Mouse (Mus musculus) forebrain, embryonic 14.5 days (tissue): ENCODE results near the gene Prep. TPM values are rescaled to one million over a fixed set of nuclear protein-coding genes. Genes with fewer than 3 reads are reported as not detected.
"Not testable (repeated sequence)": the region's sequence is repeated elsewhere in the genome, so short reads cannot be mapped to it uniquely, and the experiment has no call there.

ENCODE experiments used
- ATAC-seq: fragments of 200-750 bp; cut with Nextera tagmentation; 2 replicates; pipeline ENCODE4 v1.8.0; 2017; ENCODE audit warnings: mild to moderate bottlenecking, moderate library complexity
- DNase-seq: peaks from one replicate; pipeline ENCODE4 v3.0.0-alpha.2; 2015; ENCODE audit warnings: low spot score
- H3K27ac ChIP-seq: fragments of 300-500 bp; sonication (generic); 2 replicates; pipeline ENCODE4 v1.5.1; 2014; ENCODE audit warnings: low read depth, mild to moderate bottlenecking, control low read depth, low read length, moderate library complexity
- H3K27me3 ChIP-seq: fragments of 300-500 bp; sonication (generic); replicated peaks from 2 replicates; pipeline ENCODE4 v1.6.1; 2014; ENCODE audit warnings: low read length, control low read depth, mixed read lengths; ENCODE audit not compliant: control insufficient read depth, insufficient read depth
- H3K36me3 ChIP-seq: fragments of 300-500 bp; sonication (generic); 2 replicates; pipeline ENCODE4 v1.6.1; 2014; ENCODE audit warnings: low read length, control low read depth; ENCODE audit not compliant: control insufficient read depth, insufficient read depth
- H3K4me1 ChIP-seq: fragments of 300-500 bp; sonication (generic); 2 replicates; pipeline ENCODE4 v1.6.1; 2014; ENCODE audit warnings: antibody characterized with exemption, low read length, control low read depth; ENCODE audit not compliant: control insufficient read depth, insufficient read depth
- H3K4me2 ChIP-seq: fragments of 300-500 bp; sonication (generic); 2 replicates; pipeline ENCODE4 v1.6.1; 2014; ENCODE audit warnings: mild to moderate bottlenecking, control low read depth, low read length
- H3K4me3 ChIP-seq: fragments of 300-500 bp; sonication (generic); 2 replicates; pipeline ENCODE4 v1.5.1; 2014; ENCODE audit warnings: low read depth, low read length, control low read depth
- H3K9ac ChIP-seq: fragments of 300-500 bp; sonication (generic); 2 replicates; pipeline ENCODE4 v1.6.1; 2014; ENCODE audit warnings: mild to moderate bottlenecking, low read length, control low read depth, moderate library complexity
- H3K9me3 ChIP-seq: fragments of 300-500 bp; sonication (generic); replicated peaks from 2 replicates; pipeline ENCODE4 v1.6.1; 2016; ENCODE audit warnings: low read length, control low read depth, mixed read lengths; ENCODE audit not compliant: control insufficient read depth
- WGBS: fragments of 180-500 bp; shearing (Covaris S2); extraction: QIAGEN DNeasy Blood & Tissue Kit; methylation state at CpG from one replicate; pipeline ENCODE4 v1.1.7; 2014; 5-methylcytosine and 5-hydroxymethylcytosine counted together
- polyA plus RNA-seq: library from polyadenylated mRNA; unstranded; fragments of >200 nt; fragmentation: Nextera tagmentation; extraction: Ambion mirVana; gene quantifications from 2 replicates; pipeline ENCODE4 v1.2.1, GENCODE M21; 2014

Gene Prep
- polyA plus RNA-seq, 1 experiment from 2014 or later = 14.2 TPM

DNA sequence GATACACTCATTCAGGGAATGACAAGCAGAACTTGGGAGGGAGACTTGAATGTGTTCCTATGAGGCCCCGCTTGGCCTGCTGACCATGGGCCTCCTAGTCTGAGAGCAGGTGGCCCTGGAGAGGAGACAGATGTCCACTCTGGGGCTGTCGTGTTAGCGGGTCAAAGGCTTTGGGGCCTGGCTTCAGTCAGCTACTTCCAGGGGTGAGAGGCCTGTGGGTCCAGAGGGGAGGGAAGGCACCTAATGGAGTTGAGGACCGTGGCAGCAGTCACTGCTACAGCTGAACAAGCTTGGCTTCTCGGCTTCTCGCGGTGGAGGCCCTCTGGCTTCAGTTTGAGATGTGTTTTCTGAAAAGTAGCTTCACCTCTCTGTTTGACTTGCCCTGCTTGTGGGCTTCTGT lies 17.0 kb downstream of the Prep start:
- not testable (repeated sequence) for H3K9ac ChIP-seq, H3K4me3 ChIP-seq, H3K27me3 ChIP-seq, H3K9me3 ChIP-seq, DNase-seq, H3K27ac ChIP-seq, H3K36me3 ChIP-seq, H3K4me2 ChIP-seq, H3K4me1 ChIP-seq, ATAC-seq
- WGBS = 41% methylated on average over 7 of the region's 7 CpGs

DNA sequence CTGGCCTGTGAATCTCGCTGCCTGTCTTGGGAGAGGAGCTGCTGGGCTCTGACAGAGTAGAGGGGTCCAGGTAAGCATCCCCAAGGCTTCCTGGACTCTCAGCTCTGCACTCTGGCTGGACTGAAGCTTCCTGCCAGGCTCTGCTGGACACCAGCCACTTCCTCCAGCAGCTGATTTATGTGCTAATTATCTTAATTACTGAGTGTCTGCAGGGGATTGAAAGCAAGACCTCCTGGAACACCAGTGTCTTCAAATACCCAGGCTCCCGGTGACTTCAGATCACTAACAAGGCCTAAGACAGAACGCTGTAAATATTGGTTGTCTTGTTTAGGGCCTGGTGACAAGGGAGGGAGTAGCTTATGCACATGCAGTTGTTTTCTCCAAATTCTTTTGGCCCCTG lies 17.5 kb downstream of the Prep start:
- ATAC-seq (no peak), DNase-seq (peak; percentile 35)
- Histone ChIP-seq H3K4me2 (no peak overlapping the region), H3K27me3 (no peaks in the 10 kb centered on the region), H3K27ac (no peak overlapping the region), H3K4me3 (no peak overlapping the region), H3K4me1 (no peaks in the 10 kb centered on the region), H3K9ac (no peak overlapping the region), H3K9me3 (no peaks in the 10 kb centered on the region), H3K36me3 (peaks cover 4% of the 10 kb centered on the region; the same call in 1 of the 2 replicates)
- 22% methylated on average over 3 of the region's 3 CpGs for WGBS

DNA sequence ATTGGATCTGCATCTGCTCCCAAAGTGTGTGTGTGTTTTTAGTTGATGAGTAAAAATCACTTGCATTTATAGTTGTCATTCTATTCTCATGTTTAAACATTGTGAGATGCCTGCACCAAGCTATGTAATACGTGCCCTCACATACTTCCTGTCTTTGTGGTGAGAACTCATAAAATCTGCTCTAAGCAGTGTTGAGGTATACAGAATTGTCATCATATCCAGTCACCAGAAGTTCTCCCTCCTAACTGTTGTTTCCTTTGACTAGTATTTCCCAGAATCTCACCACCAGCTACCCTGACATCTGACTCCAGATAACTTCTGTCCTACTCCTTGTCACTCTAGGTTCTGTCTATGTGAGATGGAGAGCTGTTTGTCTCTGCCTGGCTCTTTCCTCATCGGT lies 18.3 kb downstream of the Prep start:
- Histone ChIP-seq H3K9ac (no peak overlapping the region), H3K27me3 (no peaks in the 10 kb centered on the region), H3K4me2 (no peak overlapping the region), H3K4me1 (no peaks in the 10 kb centered on the region), H3K4me3 (no peak overlapping the region), H3K9me3 (no peaks in the 10 kb centered on the region), H3K27ac (no peak overlapping the region), H3K36me3 (peaks cover 3% of the 10 kb centered on the region; the same call in 1 of the 2 replicates)
- no peak for ATAC-seq
- no peak for DNase-seq
- WGBS = 96% methylated on average over 2 of the region's 2 CpGs

DNA sequence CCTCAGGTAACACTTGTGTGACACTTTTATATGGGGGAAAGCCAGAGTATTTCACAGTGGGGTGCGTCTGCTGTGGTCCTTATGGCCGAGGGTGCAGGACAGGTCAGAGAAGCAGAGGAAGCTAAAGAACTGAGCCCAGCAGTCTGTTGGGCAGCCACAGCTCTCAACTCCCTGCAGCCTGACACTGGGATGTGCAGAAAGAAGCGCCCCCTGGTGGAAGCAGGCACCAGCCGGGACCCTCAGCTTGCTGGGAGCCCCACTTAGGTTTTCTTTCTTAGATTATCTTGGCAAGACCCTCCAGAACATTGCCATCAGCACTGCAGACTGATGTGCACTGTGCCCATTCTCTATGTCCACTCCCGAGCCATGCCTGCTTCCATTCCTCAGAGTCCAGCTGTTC lies 19.6 kb downstream of the Prep start:
- Histone ChIP-seq H3K4me3 (no peak overlapping the region), H3K9me3 (no peaks in the 10 kb centered on the region), H3K4me2 (no peak overlapping the region), H3K9ac (no peak overlapping the region), H3K27me3 (no peaks in the 10 kb centered on the region), H3K4me1 (no peaks in the 10 kb centered on the region), H3K27ac (no peak overlapping the region), H3K36me3 (no peaks in the 10 kb centered on the region)
- DNase-seq (peak; percentile 22), ATAC-seq (no peak)
- 58% methylated on average over 5 of the region's 5 CpGs for WGBS

DNA sequence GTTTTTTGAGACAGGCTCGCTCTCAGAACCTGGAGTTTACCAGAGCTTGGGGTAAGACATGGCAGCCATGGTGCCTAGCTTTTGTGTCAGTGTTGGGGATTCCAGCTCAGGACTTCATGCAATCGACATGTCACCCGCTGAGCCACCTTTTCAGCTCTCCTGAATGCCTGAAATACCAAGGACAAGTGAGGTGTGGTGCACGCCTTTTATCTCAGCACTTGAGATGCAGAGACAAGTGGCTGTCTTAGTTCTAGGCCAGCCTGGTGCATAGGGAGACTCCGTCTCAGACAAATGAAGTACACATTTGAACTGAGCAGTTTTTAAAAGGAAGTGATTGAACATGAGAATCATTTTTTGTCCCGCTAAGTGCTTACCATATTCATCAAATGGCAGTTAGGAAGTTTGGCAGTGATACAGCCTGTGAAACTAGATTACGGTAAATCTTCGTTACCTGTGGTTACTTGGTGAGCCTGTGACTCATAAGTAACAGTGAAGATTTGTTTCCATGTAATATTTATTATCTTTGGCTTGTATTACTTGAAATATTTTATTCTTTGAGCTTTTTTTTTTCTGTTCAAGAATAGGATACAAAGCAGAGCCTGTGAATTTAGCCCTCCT lies 24.6 kb downstream of the Prep start:
- Histone ChIP-seq H3K9me3 (no peaks in the 10 kb centered on the region), H3K36me3 (peaks cover 18% of the 10 kb centered on the region), H3K4me1 (no peaks in the 10 kb centered on the region), H3K4me2 (no peak overlapping the region), H3K27ac (no peak overlapping the region), H3K4me3 (no peak overlapping the region), H3K27me3 (no peaks in the 10 kb centered on the region), H3K9ac (no peak overlapping the region)
- ATAC-seq (no peak), DNase-seq (no peak)
- 51% methylated on average over 8 of the region's 8 CpGs for WGBS

DNA sequence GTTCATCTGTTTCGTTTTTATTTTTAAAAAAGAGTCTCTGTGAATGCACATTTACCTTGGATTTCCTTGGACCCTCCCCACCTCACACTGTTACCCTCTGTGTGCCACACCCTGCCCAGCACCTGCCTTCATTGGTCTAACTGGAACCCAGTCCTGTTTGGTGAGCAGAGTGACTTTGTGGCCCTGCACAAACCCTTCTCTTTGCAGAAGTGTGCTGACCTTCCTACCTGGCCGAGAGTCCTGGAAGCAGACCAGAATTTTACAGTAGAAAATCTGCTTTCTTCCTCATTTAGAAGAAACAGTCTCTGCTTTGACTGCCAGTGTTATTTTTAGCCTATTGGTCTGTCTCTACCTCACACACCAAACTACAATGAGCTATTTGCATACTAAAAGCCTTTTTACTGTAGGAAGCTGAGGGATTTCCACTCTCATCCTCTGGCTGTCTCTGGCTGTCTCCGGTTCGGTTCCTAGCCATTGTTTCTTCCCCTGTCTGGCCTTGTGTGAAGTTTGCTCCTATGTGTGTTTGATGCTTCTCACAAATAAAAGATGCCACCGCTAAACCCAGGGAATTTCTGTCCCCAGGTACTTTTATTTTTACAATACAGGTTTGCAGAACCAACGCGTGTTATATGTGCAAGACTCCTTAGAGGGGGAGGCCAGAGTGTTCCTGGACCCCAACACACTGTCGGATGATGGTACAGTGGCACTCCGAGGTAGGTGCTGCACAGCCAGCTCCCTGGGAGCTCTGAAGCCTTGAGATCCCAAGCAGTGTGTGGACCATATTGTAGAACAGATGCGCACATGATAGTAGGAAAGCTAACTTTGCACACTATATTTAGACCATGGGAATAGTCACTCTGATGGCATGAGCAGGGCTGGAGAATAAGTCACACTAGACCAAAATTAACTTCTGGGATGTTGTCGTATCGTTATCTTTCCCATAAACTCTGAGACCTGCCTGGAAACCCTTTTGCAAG lies 25.4 kb downstream of the Prep start:
- WGBS = 71% methylated on average over 12 of the region's 12 CpGs
- Histone ChIP-seq H3K4me1 (no peaks in the 10 kb centered on the region), H3K27me3 (no peaks in the 10 kb centered on the region), H3K36me3 (peaks cover 21% of the 10 kb centered on the region), H3K4me3 (no peak overlapping the region), H3K27ac (no peak overlapping the region), H3K9me3 (no peaks in the 10 kb centered on the region), H3K4me2 (no peak overlapping the region), H3K9ac (no peak overlapping the region)
- no peak for DNase-seq
- no peak for ATAC-seq

DNA sequence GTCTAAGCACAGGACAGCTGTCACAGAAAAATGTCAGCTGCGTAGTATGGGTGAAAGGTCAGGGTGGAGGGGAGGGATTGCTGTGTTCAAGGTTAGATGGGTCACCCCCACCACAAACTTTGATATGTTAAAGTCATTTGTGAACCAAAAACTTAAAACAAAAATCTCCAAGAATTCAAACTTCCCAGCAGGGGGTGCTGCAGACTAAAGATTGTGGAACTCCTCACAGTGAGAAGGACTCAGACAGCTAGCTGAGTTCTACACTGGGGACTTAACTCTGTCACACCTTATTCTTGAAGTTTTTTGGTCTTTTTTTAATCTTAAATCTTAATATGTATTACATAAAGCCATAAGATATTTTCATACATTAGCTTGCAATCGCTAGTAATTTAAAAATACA lies 31.7 kb downstream of the Prep start:
- Histone ChIP-seq H3K27ac (no peak overlapping the region), H3K4me2 (no peak overlapping the region), H3K36me3 (peaks cover 24% of the 10 kb centered on the region), H3K9me3 (no peaks in the 10 kb centered on the region), H3K4me1 (peaks cover 1% of the 10 kb centered on the region; the same call in 1 of the 2 replicates), H3K9ac (no peak overlapping the region), H3K4me3 (no peak overlapping the region), H3K27me3 (no peaks in the 10 kb centered on the region)
- 98% methylated on average over 2 of the region's 2 CpGs for WGBS
- DNase-seq = peak; percentile 71
- ATAC-seq = no peak

DNA sequence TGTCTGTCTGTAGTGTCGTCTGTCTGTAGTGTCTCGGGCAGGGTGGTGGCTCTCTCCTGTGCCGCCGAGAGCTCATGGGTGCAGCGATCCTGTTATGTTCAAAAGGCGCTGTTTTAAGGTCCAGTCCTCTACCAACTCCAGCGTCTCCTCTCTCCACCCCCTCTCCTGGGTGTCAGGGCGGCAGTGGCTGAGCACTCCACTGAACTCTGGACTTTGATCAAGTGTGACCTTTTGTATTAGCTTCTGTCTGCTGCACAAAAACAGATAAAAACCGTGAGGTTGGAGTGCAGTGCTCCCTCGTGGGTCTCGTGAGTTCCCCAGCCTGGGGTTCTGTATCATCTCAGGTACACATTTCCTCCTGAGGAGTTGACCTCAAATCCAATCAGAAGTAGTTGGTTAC lies 33.5 kb downstream of the Prep start:
- Histone ChIP-seq H3K36me3 (peaks cover 20% of the 10 kb centered on the region), H3K27ac (no peak overlapping the region), H3K4me3 (no peak overlapping the region), H3K9me3 (no peaks in the 10 kb centered on the region), H3K27me3 (no peaks in the 10 kb centered on the region), H3K4me1 (peaks cover 8% of the 10 kb centered on the region), H3K9ac (no peak overlapping the region), H3K4me2 (no peak overlapping the region)
- no peak for ATAC-seq
- DNase-seq = no peak
- WGBS = 90% methylated on average over 11 of the region's 11 CpGs

DNA sequence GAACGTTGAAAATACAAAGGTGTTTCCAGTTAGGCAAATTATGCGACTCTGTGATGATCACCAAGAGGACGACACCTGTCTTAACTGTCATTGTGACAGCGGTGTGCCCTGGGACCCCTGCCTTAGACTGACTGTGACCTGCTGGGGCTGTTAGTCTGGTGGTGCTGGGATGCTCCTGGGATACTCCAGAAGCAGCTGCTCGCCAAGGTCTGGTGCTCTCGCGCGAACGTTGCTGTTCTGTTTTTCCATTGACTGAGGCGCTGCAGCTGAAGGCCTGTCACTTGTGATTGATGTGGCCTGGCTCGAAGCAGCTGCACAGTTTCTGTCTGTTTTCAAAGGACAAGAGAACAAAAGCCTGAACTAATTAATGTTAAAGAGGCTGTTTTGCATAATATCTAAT lies 36.2 kb downstream of the Prep start:
- no peak overlapping the region for H3K4me2 ChIP-seq
- H3K27ac ChIP-seq = no peak overlapping the region; the same call in 1 of the 2 replicates
- DNase-seq (peak; percentile 64), ATAC-seq (peak; percentile 62)
- H3K9ac ChIP-seq = no peak overlapping the region
- no peaks in the 10 kb centered on the region for H3K27me3 ChIP-seq
- H3K4me3 ChIP-seq = no peak overlapping the region
- WGBS = 50% methylated on average over 11 of the region's 11 CpGs
- H3K4me1 ChIP-seq = peaks cover 8% of the 10 kb centered on the region
- H3K9me3 ChIP-seq = no peaks in the 10 kb centered on the region
- H3K36me3 ChIP-seq = peaks cover 17% of the 10 kb centered on the region
